Mouse (Mus musculus): ENCODE measurements around the gene Ppp1r1c. TPM values are rescaled to one million over a fixed set of nuclear protein-coding genes. Genes with fewer than 3 reads are reported as not detected.

The Ppp1r1c gene
- polyA plus RNA-seq (2015; fragmentation: Nextera tagmentation; extraction: Ambion mirVana): 0.14 and 0.31 TPM in 2 replicates

- Histone ChIP-seq H3K27ac (no peak within 1 kb of the TSS), H3K36me3 (no peaks in the 10 kb centered on the region), H3K4me1 (no peaks in the 10 kb centered on the region), H3K27me3 (no peaks in the 10 kb centered on the region), H3K9me3 (replicated peaks) (no peaks in the 10 kb centered on the region), H3K4me2 (no peak within 1 kb of the TSS), H3K4me3 (replicated peaks) (no peak within 1 kb of the TSS), H3K9ac (no peak within 1 kb of the TSS)
- ATAC-seq (replicated peaks; ENCODE audit: low FRiP score): no peak
- WGBS: 82% methylated on average over 6 of the region's 6 CpGs
These were observed at the start of gene Ppp1r1c for GRCm38 (mm10) chr2:79707575-79707974. TSS of gene Ppp1r1c (plus strand) at chr2:79707780.

- WGBS: 67% methylated on average over 12 of the region's 12 CpGs
- ATAC-seq (replicated peaks; ENCODE audit: low FRiP score): peak; percentile 93
- peak overlapping the region; percentile 59 for H3K27ac ChIP-seq
- H3K36me3 ChIP-seq: peaks cover 84% of the 10 kb centered on the region
- H3K9ac ChIP-seq: no peak overlapping the region
- H3K4me2 ChIP-seq: no peak overlapping the region
- no peaks in the 10 kb centered on the region for H3K27me3 ChIP-seq
- peaks cover 10% of the 10 kb centered on the region for H3K4me1 ChIP-seq
- no peaks in the 10 kb centered on the region for H3K9me3 ChIP-seq (replicated peaks)
- no peak overlapping the region for H3K4me3 ChIP-seq (replicated peaks)
These were observed 47.0 kb upstream of the Ppp1r1c start for GRCm38 (mm10) chr2:79660417-79661185.

GRCm38 (mm10) chr2:79661486-79662104 lies 46.0 kb upstream of the Ppp1r1c start:
- WGBS: 54% methylated on average over 7 of the region's 7 CpGs
- Histone ChIP-seq H3K27ac (peak overlapping the region; percentile 54; the same call in 1 of the 2 replicates), H3K4me2 (no peak overlapping the region), H3K36me3 (peaks cover 79% of the 10 kb centered on the region), H3K4me1 (peaks cover 10% of the 10 kb centered on the region), H3K27me3 (no peaks in the 10 kb centered on the region), H3K4me3 (replicated peaks) (no peak overlapping the region), H3K9ac (no peak overlapping the region), H3K9me3 (replicated peaks) (no peaks in the 10 kb centered on the region)
- ATAC-seq (replicated peaks; ENCODE audit: low FRiP score): no peak

GRCm38 (mm10) chr2:79664532-79665286 lies 42.9 kb upstream of the Ppp1r1c start:
- Histone ChIP-seq H3K36me3 (peaks cover 62% of the 10 kb centered on the region), H3K9ac (no peak overlapping the region), H3K9me3 (replicated peaks) (no peaks in the 10 kb centered on the region), H3K27me3 (no peaks in the 10 kb centered on the region), H3K27ac (no peak overlapping the region), H3K4me1 (peaks cover 10% of the 10 kb centered on the region), H3K4me3 (replicated peaks) (no peak overlapping the region), H3K4me2 (no peak overlapping the region)
- WGBS: 80% methylated on average over 3 of the region's 3 CpGs
- no peak for ATAC-seq (replicated peaks; ENCODE audit: low FRiP score)

- ATAC-seq (replicated peaks; ENCODE audit: low FRiP score): no peak
- Histone ChIP-seq H3K4me2 (no peak overlapping the region), H3K9ac (no peak overlapping the region), H3K27me3 (no peaks in the 10 kb centered on the region), H3K4me1 (peaks cover 10% of the 10 kb centered on the region), H3K27ac (0 out of 2 replicates have a peak overlapping the region, but pooled peaks have one; percentile 37), H3K4me3 (replicated peaks) (no peak overlapping the region), H3K9me3 (replicated peaks) (no peaks in the 10 kb centered on the region), H3K36me3 (peaks cover 64% of the 10 kb centered on the region)
- 56% methylated on average over 3 of the region's 3 CpGs for WGBS
These were observed 42.1 kb upstream of the Ppp1r1c start for GRCm38 (mm10) chr2:79665492-79665891.

GRCm38 (mm10) chr2:79675266-79675665 lies 32.3 kb upstream of the Ppp1r1c start:
- H3K4me3 ChIP-seq (replicated peaks): no peak overlapping the region
- H3K27ac ChIP-seq: no peak overlapping the region
- no peaks in the 10 kb centered on the region for H3K27me3 ChIP-seq
- H3K36me3 ChIP-seq: peaks cover 36% of the 10 kb centered on the region
- WGBS: 85% methylated on average over 3 of the region's 3 CpGs
- ATAC-seq (replicated peaks; ENCODE audit: low FRiP score): no peak
- H3K9ac ChIP-seq: no peak overlapping the region
- H3K4me2 ChIP-seq: no peak overlapping the region
- H3K4me1 ChIP-seq: no peaks in the 10 kb centered on the region
- H3K9me3 ChIP-seq (replicated peaks): no peaks in the 10 kb centered on the region

- Histone ChIP-seq H3K4me1 (no peaks in the 10 kb centered on the region), H3K9me3 (replicated peaks) (no peaks in the 10 kb centered on the region), H3K27ac (no peak overlapping the region), H3K27me3 (no peaks in the 10 kb centered on the region), H3K4me3 (replicated peaks) (no peak overlapping the region), H3K36me3 (peaks cover 23% of the 10 kb centered on the region), H3K4me2 (no peak overlapping the region), H3K9ac (no peak overlapping the region)
- 78% methylated on average over 1 of the region's 1 CpGs for WGBS
- ATAC-seq (replicated peaks; ENCODE audit: low FRiP score): no peak
These were observed 29.8 kb upstream of the Ppp1r1c start for GRCm38 (mm10) chr2:79677663-79678257.

- H3K4me1 ChIP-seq: no peaks in the 10 kb centered on the region
- H3K9me3 ChIP-seq (replicated peaks): no peaks in the 10 kb centered on the region
- H3K4me2 ChIP-seq: no peak overlapping the region
- H3K36me3 ChIP-seq: no peaks in the 10 kb centered on the region
- H3K9ac ChIP-seq: no peak overlapping the region
- 77% methylated on average over 4 of the region's 4 CpGs for WGBS
- H3K4me3 ChIP-seq (replicated peaks): no peak overlapping the region
- no peak overlapping the region for H3K27ac ChIP-seq
- no peak for ATAC-seq (replicated peaks; ENCODE audit: low FRiP score)
- no peaks in the 10 kb centered on the region for H3K27me3 ChIP-seq
These were observed 25.9 kb upstream of the Ppp1r1c start for GRCm38 (mm10) chr2:79681672-79682071.

- Histone ChIP-seq H3K4me2 (no peak overlapping the region), H3K27ac (no peak overlapping the region), H3K27me3 (no peaks in the 10 kb centered on the region), H3K4me1 (no peaks in the 10 kb centered on the region), H3K9ac (no peak overlapping the region), H3K9me3 (replicated peaks) (no peaks in the 10 kb centered on the region), H3K4me3 (replicated peaks) (no peak overlapping the region), H3K36me3 (no peaks in the 10 kb centered on the region)
- no peak for ATAC-seq (replicated peaks; ENCODE audit: low FRiP score)
- WGBS: 97% methylated on average over 4 of the region's 4 CpGs
These were observed 24.3 kb upstream of the Ppp1r1c start for GRCm38 (mm10) chr2:79683258-79683657.

GRCm38 (mm10) chr2:79690838-79691237 lies 16.7 kb upstream of the Ppp1r1c start:
- H3K27ac ChIP-seq: no peak overlapping the region; the same call in 1 of the 2 replicates
- H3K4me2 ChIP-seq: no peak overlapping the region
- no peaks in the 10 kb centered on the region for H3K36me3 ChIP-seq
- 36% methylated on average over 3 of the region's 3 CpGs for WGBS
- no peaks in the 10 kb centered on the region for H3K27me3 ChIP-seq
- no peak overlapping the region for H3K9ac ChIP-seq
- H3K4me1 ChIP-seq: no peaks in the 10 kb centered on the region
- no peaks in the 10 kb centered on the region for H3K9me3 ChIP-seq (replicated peaks)
- no peak overlapping the region for H3K4me3 ChIP-seq (replicated peaks)
- no peak for ATAC-seq (replicated peaks; ENCODE audit: low FRiP score)

- Histone ChIP-seq H3K4me3 (replicated peaks) (no peak overlapping the region), H3K9ac (no peak overlapping the region), H3K36me3 (no peaks in the 10 kb centered on the region), H3K27me3 (no peaks in the 10 kb centered on the region), H3K9me3 (replicated peaks) (no peaks in the 10 kb centered on the region), H3K4me2 (no peak overlapping the region), H3K4me1 (no peaks in the 10 kb centered on the region), H3K27ac (no peak overlapping the region)
- ATAC-seq (replicated peaks; ENCODE audit: low FRiP score): no peak
- WGBS: 73% methylated on average over 4 of the region's 4 CpGs
These were observed 12.4 kb upstream of the Ppp1r1c start for GRCm38 (mm10) chr2:79695190-79695589.

- WGBS: 82% methylated on average over 12 of the region's 12 CpGs
- Histone ChIP-seq H3K4me3 (replicated peaks) (no peak overlapping the region), H3K9me3 (replicated peaks) (no peaks in the 10 kb centered on the region), H3K27me3 (no peaks in the 10 kb centered on the region), H3K9ac (no peak overlapping the region), H3K4me1 (no peaks in the 10 kb centered on the region), H3K4me2 (no peak overlapping the region), H3K36me3 (no peaks in the 10 kb centered on the region), H3K27ac (no peak overlapping the region)
- no peak for ATAC-seq (replicated peaks; ENCODE audit: low FRiP score)
These were observed 11.6 kb upstream of the Ppp1r1c start for GRCm38 (mm10) chr2:79695939-79696338.
